Mouse (Mus musculus) Muller cell, postnatal 12 days (primary cell): ENCODE data around the gene Cort.
"Not testable (repeated sequence)": the region's sequence is repeated elsewhere in the genome, so short reads cannot be mapped to it uniquely, and the experiment has no call there.

Experiments
- DNase-seq: peaks from one replicate; pipeline ENCODE4 v3.0.0-alpha.2; 2015; ENCODE audit errors: inconsistent ontology term

Gene Cort

DNA sequence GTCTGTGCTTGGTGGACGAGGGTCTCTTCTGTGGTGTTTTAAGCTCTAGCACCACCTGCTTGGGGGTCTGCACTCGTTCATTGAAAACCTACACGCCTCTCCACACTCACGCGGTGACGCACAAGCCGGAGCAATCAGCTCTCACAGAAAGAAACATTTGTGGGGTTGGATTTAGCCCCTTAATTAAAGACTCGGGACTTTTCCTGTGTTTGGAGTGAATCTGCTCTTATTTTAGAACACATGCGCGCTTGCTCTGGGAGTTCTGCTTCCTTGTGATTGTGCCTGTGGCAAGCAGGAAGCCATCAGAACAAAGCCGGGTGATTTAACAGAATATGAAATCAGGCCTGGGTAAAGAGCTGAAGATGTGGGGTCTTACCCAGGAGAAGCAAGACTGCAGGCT lies at the start of gene Cort:
Gene Cort, minus strand, starts transcription at position 101 of the 400 bp plus-strand sequence.
- DNase-seq, result no peak

DNA sequence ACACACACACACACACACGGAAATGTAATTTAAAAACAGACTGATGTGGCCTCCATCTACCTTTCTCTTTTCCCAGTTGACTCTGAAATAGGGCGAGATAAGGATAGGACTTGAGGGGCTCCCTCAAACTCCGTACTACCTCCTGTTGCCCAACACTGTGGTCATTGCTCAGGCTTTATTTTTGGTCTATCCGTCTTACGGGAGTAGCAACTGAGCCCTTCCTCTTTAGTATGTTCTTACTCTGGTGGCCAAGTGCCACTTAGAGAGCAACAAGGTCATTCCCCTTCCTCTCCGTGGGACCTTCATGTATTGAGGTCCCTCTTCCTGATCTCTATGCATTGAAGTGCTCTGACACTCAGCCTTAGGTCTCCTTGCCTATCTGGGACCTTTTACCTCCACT lies 47.1 kb upstream of the Cort start:
- DNase-seq, result no peak

DNA sequence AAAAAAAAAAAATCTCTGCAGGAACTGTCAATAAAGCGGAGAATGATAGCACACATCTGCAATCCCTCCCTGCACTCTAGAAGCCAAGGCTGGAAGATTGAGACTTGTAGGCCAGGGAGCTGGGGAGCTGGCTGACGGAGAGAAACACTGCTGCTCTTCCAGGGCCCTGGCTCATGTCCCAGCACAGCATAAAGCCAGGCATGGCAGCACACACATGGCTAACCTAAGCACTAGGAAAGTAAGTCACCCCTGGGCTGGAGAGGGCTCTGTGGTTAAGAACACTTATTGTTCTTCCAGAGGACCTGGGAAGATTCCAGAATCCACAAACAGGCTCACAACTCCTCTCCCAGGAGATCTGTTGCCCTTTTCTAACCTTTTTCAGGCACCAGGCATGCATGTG lies 46.1 kb upstream of the Cort start:
- peak; percentile 52 for DNase-seq

DNA sequence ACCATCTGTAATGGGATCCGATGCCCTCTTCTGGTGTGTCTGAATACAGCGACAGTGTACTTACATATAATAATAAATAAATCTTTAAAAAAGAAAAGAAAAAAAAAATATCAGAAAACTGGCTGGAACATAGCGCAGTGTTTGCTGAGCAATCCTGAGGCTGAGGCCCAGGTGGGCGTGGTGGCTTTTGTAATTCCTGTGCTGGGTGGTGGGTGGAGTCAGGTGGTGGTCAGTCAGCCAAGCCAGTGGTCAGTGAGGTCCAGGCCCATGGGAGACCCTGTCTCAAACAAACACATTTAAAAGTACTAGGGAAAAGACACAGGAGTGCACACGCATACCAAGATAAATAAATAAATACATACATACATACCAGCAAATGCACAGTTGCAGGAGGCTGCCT lies 45.5 kb upstream of the Cort start:
- no peak for DNase-seq

DNA sequence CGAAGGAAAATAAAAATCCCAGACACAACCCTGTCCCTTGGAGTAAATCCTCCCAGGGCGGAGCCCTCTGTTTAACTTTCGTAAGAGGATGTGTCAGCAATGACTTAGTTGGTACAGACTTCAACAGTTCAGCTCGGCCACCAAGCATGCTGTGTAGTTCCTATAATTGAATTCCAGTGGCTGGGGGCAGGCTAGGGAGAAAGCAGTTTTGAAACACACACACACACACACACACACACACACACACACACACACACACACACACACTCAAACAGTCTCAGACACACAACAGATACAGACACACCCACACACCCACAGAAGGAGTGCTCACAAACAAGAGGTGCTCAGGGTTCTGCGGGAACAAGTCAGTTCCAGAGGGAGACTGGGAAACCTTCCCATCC lies 45.0 kb upstream of the Cort start:
- DNase-seq, result no peak

DNA sequence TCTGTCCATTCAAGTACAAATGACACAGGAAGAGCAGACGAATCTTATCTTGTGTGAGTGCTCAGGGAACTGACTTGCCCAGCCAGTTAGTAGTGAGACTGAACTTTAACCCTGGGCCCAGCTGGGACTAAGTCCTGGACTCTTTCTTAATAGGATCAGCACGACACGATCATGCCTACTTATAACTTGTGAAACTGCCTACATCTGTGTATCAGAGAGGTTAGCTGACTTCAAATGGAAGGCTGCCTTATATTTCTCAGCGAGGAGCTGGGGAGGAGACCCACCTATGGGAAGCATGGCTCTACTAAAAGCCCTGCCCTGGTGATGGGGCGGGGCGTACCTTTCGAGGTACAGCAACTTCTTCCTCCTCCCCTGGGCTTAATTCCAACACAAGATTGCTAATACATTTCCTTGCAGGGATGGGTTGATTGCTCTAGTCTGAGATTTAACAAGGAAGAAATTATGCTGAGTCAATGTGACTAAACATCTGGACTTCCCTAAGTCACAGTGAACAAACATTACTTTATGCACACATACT lies 43.9 kb upstream of the Cort start:
- DNase-seq, result no peak

DNA sequence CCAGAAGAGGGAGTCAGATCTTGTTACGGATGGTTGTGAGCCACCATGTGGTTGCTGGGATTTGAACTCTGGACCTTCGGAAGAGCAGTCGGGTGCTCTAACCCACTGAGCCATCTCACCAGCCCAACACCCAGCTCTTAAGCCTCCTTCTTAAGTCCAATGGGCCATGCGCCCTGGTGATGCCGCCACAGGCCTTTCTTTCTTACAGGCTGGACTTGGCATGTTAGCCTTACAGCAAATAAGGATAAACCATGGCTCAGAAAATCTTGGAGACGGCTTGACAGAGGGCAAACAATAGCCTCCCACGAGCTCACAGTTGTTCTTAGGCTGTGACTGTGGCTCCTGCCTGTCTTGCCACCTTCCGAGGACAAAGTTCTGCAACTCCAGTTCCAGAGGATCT lies 43.4 kb upstream of the Cort start:
- not testable (repeated sequence) for DNase-seq

DNA sequence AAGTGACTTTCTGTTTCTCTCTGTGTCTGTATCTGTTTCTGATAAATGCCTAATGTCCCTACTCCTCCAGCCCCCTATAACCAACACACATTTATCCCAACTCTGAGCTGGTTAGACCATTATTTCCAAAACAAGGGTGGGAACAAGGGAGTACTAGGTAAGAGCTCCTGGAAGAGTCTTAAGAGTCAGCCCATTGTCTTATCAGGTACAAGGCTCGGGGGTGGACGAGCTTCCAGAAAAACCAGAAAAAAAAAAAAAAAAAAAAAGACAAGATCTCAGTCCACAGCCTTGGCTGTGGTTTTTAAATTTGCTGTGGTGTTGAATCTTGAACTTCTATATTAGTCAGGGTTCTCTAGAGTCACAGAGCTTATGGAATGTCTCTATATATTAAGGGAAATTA lies 41.5 kb upstream of the Cort start:
- DNase-seq, result no peak

DNA sequence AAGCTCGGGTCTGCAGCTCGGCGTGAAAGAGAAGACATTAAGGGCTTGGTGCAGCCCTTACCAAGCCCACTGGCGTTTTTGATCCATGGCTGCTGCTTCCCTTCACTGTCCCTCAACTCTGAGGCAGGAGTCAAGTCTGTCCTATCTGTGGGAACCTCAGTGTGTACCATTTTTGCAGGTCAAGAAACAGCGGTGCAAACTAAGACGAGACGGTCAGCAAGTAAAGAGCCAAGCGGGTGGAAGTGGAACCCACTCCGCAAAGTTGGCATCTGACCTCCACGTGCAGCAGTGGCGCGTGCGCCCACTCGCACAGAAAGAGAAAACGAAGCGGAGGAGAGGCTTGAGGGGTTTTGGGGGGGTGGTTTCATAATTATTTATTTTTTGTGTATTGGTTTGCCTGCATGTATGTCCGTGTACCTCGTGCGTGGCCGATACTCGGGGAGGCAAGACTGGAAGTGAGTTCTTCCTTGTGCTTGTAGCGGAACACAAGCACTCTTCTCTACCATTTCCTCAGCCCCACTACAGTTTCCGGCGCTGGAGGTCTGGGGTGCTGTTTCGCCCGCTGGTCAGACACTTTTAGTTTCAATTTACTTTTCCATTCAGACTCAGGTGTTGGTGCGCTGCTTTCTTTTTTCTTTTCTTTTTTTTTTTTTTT lies 40.5 kb upstream of the Cort start:
- no peak for DNase-seq

DNA sequence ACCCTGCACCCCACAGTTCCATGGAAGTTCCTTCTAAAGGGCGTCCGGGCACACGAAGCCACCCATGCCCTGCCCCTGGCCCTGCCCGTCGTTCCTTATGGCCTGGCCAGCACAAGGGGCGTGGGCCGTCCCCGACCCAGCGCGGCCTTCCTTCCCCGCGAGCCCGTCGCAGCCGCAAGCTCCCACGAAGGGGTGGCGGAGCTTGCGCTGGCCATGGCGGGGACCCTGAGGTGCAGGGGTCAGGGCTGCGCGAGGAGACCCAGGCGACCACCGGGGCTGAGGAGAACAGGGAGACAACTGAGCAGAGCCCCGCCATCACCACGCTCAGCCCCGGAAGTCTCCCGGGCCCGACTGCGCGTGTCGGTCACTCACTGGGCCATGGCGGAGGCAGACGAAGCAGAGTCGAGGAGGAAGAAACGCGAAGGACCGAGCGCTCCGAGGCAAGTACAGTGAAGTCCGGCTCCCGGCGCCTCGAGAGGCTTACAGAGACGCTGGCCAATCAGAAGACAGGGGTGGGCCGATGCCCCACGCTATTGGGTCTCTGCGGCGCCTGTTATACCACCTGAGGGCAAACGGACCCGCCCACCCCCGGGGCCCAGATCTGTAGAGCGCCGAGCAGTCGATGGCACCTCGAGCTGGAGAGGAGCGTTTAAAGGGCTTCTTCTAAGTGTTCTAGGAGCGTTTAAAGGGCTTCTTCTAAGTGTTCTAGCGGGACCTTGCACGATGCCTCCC lies 39.8 kb upstream of the Cort start, which contains the start of gene Pgd:
Gene Pgd, minus strand, starts transcription at position 557 of the 732 bp plus-strand sequence.
- peak; percentile 99 for DNase-seq

DNA sequence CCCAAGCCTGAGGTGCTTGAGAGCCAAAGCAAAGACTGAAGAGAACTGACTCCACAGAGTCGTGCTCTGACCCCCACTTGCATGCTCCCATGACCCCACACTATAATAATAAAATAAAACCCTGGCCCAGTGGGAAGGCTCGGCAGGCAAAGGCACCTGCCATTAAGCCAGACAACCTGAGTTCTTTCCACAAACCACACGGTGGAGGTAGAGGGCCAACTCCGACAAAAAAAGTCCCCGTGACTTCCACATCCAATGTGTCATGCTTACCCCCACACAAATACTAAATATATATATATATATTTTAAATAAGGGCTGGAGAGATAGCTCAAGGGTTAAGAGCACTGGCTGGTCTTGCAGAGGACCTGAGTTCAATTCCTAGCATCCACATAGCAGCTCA lies 37.6 kb upstream of the Cort start:
- no peak for DNase-seq

DNA sequence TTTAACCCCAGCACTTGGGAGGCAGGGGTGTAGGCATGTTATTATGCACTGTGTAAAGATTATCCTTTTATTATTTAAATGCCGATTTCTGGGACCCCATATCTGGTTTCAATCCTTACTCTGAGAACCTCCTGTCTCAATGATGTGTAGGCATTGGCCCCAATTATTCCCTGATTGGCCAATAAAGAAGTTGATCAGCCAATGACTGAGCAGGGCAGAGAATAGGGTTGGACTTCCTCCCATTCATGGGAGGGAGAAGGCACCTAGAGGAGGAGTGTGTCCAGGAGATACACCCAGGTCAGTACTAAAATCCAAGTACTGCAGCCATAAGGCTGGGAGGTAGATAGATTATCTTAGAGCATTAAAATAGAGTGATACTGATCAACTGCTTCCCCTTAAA lies 36.6 kb upstream of the Cort start:
- DNase-seq, result no peak

DNA sequence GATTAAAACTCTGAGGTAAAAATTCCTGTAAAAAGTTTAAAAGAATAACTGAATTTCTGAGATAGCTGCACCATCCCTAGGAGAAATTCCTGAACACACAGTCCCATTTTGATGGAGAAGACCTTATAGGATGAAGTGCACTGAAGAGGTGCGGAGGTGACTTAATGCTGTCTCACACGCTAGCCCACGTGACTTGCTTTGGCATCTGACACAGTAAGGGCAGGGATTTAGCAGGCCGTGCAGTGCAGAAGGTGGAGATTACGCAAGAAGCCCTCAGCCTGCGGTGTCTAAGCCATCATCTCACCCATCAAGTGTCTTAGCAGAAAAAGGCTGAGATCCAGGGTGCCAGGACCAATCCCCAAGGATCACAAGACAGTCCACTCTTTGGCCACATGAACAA lies 34.6 kb upstream of the Cort start:
- no peak for DNase-seq

DNA sequence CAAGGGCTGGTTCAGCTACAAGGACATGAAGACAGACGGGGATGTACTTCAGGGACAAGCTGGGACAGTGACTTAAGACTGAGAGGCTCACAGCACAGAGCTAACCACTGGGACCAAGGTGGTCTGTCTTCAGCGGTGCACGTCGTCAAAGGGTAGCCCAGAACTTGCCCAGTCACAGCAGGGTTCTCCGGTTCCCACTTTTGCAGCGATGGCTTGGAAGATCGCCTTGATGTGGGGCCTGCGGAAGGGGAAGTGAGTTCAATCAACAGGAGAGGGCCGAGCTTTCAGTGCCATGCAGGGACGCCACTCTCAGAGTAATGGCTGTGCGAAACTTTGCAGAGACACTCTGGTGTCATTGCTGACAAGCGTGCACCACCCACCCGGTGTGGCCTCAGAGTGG lies 33.3 kb upstream of the Cort start:
- DNase-seq, result no peak

DNA sequence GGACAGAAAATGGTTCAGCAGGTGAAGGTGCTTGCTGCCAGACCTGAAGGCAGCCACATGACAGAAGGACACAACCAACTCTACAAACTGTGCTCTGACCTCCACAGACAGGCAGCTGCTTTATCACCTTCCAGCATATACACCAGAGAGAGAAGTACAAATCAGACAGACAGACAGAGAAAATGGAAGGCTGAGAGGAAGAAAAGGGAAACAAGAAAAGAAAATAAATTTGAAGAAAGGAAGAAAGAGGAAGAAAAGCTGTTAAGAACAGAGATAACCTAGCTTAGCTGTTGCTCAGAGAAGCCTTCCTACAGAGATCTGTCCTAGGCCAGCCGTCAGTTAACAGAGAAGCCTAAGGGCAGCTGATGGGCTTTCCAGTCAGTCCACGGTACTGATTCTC lies 32.6 kb upstream of the Cort start:
- no peak for DNase-seq

DNA sequence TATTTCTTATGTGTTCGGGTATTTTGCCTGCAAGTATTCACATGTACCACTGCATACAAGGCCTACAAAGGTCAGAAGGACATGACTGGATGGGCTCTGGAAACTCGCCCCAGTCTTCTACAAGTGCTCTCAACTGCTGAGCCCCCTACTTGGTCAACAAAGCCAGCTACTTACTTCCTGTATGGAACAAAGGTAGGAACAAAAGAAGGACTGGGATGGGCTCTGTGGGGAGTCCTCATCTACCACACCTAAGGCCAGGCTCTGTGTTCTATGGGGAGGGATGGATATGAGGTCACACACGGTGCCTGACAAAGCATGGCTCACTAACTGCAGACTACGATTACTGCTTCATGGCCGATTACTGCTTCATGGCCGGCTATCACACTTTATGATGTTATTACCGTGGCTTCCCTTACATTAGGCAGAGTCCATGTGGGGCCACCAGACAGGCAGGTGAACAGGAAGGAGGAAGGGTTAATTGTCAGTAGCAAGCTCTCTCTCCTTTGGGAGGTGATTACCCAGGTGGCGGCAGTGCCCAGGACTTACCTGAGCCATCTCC lies 30.9 kb upstream of the Cort start:
- DNase-seq, result no peak

DNA sequence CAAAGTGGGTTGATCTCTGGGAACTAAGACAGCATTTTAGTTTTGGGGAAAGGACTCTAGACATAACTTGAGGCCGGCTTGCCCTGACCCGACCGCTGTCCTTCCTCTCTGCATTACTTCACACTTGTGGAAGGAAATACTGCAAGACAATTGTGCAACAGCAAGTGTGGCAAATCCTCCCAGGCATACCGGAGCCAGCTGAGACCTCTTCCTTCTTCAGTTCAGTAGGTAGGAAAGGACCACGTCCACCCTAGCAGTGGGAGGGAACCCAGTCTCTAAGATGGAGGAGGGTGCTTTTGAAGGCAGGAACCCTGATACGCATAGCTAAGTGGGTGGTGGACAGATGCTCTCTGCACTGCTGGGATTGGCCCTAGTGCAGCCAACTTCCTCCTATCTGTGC lies 29.1 kb upstream of the Cort start:
- DNase-seq, result no peak

DNA sequence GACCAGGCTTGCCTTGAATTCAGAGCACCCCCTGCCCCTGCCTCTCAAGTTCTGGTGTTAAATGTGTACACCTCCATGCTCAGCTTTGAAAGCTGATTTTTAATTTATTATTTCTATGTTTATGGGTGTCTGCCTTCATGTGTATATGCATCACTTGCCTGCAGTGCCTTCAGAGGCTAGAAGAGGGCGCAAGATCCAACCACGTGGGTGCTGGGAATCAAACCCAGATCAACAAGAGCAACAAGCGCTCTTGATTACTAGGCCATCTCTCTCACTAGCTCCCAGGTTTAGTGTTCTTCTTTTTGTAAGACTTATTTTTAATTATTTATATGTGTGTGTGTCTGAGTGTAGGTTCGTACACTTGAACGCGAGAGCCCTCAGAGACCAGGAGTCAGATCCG lies 28.3 kb upstream of the Cort start:
- DNase-seq, result no peak

DNA sequence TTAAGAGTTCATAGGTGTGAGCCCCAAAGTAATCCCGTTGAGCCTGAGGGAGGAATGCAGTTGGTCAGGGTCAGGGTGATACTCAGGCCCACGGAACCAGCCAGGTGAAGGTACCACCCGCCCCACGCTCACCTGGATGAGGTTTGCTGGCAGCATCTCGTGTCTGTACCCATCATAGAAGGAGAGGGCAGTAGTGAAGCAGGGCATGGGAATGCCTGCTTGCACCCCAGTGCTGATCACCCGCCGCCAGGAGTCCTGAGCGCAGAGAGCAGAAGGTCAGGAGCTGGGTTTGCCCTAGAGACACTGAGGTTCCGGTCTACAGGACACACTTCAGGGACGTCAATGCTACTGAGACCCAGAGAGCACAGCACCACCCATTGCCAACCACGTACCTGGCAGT lies 24.2 kb upstream of the Cort start:
- no peak for DNase-seq

DNA sequence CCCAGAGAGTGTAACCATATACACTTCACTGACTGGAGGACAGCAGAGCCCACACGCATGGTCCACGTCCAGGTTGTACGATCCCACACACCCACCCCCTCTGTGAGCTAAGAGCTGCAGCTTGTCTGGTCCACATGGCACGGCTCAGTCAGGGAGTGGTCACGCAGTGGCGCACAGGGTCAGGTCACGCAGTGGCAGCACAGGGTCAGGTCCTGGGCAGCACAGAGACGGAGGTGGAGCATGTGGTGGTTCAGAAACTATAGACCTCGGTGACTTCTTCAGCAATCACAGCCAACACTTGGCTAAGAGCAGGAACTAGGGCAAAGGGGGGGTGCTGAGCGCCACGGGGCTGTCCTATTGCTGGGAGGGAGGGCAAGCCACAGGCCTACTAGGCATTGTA lies 23.7 kb upstream of the Cort start:
- no peak for DNase-seq

DNA sequence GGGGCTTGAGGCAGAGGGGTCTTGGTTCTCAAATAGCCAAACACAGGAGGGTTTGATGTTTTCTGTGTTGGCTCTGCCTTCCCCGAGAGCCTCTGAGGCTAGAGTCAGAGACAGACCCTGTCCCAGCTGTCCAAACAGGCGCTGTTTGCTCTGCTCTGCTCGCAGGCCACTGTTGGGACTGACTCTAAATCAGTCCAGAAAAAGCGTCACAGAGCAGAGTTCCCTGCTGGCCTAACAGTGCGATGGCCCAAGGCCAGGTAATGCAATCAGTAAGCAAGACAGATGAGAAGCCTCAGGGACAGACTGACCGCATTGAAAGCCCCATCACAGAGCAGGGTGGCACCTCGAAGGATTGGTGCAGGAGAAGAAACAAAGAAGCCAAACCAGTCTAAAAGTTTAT lies 23.0 kb upstream of the Cort start:
- no peak for DNase-seq

DNA sequence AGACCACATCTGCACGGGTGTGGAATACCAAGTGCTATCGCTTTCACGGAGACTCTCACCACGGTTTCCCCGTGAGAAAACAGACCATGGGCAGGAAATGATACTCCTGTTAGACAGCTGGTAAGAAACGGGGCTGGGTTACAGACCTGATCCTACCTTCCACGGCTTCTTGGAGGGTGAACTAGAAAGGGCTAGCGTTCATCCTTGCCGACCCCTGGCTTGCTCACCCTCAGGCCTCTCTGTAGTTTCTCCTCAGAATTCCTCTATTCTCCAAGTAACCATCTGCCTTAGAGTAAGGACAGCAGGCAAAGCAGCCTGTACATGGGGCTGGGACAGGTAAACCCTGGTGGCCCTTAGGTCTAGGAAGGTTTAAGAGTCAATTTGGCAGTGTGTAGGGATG lies 22.6 kb upstream of the Cort start:
- no peak for DNase-seq

DNA sequence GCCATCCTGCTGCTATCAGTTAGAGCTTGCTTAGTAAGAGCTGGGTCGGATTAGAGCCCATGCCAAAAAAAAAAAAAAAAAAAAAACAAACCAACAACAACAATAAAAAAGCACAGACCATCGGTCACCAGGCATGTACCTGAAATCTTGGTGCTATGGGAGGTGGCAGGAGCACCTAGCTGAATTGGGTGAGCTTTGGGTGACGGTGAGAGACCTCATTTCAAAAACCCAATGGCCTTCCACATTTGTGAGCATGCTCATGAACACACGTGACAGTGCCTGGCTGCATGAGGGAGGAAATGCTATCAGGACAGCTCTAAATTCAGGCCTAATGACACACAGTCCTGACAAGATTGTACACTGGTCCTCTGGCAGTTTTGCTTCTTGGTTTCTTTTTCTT lies 21.5 kb upstream of the Cort start:
- no peak for DNase-seq
